Mouse (Mus musculus): ENCODE data around the gene Bdnf. TPM values are rescaled to one million over a fixed set of nuclear protein-coding genes. Genes with fewer than 3 reads are reported as not detected.

Bdnf gene
- total RNA-seq, 2 experiments from 2014 or later, result 0.47 to 0.67 TPM

DNA sequence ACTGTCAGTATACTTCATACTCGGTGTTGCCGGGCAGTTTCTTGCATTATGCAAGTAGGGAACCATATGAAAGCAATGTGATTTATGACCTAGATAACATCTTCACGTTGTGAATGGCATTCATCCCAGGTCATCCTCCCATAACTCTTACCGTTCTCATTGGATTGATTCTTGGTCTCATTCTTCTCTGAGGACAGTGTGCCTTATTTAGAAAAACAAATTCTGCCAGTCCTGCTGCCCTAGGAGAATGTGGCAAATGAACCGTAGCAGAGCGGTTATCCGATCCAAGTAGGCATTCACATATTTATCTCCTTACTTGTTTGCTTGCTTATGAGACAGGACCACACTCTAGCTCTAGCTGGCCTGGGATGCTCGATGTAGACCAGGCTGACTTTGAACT lies 32.0 kb downstream of the Bdnf start:
- no peak for DNase-seq

DNA sequence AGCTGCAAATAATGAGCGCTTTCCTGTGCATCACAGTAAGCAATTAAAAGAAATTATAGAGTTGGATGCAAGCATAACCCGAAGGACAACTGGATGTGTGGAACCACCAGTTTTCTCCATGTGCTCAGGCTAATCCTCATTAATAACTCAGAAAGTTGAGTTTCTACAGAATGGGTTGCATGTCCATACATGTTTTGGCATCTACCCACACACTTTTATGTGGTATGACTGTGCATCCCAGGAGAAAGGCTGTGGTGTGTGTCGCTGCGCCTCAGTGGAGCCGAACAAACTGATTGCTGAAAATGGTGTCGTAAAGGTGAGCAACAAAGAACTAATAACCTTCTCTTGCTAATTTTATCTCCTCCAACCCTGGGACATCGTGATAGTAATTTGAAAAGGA lies 34.8 kb downstream of the Bdnf start:
- DNase-seq, result no peak

DNA sequence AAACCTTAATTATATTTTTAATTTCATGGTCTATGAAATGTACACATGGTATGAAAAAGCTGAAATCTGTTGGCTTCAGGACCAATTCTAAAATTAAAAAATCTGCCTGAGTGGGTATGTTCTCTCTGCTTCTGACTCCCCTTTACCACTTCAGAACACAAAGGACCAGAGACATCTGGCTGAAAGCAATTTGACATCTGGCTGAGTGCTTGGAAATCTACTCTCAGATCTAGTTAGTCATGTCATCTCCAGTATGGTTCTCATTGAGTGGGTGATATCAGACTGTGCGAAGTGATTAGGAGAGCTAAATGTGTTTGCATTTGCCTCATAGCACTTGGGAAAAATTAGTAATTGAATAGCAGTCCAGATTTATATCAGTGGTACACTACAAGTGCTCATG lies 36.5 kb downstream of the Bdnf start:
- no peak for DNase-seq

DNA sequence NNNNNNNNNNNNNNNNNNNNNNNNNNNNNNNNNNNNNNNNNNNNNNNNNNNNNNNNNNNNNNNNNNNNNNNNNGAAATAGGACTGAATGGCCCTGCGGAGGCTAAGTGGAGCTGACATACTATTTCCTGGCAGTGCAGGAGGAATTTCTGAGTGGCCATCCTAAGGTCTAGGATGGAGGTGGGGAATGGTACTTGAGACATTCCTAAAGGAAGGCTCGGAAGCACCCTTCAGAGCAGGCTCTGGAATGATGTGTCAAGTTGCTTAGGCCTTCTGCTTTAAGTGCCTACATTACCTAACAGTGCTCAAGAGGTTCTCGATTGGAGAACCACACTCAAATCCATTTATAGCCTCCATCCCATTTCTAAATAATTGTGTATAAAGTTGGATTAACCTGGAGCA lies 50.8 kb downstream of the Bdnf start:
- DNase-seq, result no peak

DNA sequence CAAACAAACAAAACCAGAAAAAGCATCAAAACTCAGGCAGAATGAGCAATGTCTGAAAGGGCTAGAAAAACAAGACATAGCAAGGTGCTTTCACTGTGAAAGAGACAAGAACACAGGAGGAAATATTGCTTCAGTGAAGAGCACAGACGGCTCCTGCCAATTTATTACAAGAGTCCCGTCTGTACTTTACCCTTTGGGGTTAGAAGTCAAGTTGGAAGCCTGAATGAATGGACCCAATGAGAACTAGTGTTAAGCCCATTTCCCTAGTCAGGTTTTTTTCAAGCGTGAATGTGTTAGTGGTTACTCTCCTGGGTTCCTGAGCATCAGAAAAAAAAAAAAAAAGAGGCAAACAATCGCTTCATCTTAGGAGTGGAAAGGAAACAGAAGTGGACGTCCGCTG lies 51.3 kb downstream of the Bdnf start:
- DNase-seq, result no peak

DNA sequence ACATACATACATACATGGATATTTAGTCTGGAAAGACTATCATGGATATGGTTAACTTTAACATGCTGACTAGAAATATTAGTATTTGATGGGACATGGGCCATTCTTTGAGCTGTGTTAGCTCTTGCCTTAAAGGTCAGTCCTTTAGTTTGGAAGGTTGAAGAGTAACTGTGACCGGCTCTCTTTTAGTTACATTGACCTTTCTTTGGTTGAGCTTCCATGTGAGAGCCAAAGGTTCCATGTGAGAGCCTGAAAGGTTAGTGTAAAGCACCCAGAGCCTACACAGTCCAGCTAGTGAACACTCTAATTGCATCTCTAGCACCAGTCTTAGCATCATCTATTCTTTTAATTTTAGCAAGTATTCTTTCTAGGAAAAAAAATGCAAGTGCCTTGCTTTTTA lies 54.7 kb downstream of the Bdnf start:
- DNase-seq, result no peak

DNA sequence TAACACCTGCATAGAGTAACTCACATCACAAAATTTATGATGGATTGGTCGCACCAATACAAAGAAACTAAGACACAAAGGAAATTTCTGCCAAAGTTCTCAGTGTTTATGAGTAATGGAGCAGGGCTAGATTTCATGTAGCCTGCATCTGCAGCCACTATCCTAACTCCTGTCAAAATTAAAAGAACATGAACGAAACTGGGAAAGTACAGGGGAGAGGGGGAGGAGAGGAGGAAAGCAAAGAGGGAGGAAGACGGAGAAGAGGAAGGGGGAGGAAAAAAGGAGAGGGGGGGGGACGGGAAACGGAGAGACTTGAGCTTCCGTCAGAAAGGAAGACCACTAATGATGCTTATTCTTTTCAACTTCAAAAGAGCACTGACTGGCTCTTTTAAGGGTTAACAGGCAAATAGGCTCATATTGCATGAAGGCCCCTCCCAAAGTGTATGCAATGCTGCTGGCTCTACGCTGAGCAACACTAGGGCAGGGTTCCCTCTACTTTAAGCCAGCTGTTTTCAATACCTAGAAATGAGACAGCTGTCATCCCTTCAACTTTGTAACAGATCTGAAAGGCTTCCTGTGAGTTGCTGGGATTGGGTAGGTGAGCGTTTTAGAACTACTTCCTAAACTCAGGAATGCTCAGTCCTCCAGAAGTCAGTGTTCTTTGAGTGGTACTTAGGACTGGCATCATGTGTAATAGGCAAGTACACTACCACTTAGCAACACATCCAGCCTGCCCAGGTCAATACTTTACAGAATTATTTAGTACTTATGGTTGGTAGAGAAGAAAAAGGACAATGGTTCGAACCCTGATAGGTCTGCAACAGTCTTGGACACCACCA lies 58.9 kb downstream of the Bdnf start:
- DNase-seq, result no peak

DNA sequence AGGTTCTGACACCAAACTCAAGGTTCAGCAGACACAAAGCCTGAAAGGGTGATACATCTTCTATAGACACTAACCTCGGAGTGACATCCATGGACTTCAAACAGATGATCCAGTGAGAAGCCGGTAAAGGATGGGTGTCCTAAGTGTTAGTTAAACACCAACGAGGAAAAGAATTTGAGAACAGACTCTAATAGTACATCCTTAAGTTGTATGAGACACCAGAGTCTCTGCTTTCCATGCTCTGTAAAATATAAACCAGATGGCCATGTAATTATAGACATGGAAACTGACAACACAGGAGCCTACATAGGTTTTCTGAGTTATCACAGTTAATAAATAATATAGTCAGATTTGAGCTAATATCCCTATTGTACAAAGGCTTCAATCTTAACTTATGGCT lies 59.7 kb downstream of the Bdnf start:
- no peak for DNase-seq

DNA sequence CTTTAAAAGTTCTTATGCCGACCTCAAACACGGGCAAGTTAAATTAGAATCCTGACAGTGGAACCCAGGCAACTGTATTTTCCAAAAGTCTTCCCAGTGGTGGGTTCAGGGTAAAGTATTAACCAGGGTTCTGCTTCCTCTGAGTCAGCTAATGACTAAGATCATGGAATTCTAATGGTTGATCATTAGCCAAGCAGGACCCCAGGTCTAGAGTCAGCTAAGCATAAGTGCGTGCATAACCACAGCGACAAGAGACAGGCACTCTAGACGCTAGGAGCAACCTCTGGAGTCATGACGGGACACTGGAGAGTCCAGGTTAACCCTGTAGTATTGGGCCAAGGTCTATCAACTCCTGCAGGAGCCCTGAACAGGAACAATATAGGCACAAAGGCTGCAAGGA lies 60.2 kb downstream of the Bdnf start:
- no peak for DNase-seq

DNA sequence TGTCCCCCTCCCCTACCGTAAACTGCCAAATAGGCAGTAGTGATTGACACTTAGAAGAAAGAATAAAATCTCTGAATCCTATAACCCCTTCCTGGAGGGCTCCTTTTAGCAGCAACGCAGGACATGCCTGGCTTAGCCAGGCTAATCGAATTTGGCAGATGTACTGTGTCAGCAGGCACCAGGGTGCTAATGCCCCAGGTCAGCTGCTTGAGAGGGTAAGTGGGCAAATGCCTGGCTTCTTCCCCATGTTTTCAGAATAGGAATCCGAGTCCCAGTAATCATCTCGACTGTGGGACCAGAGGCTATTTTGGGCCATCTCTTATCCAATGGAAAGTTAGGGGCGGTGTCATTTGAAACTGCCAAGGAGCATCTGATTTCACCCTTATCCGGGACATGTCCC lies 60.8 kb downstream of the Bdnf start:
- no peak for DNase-seq

DNA sequence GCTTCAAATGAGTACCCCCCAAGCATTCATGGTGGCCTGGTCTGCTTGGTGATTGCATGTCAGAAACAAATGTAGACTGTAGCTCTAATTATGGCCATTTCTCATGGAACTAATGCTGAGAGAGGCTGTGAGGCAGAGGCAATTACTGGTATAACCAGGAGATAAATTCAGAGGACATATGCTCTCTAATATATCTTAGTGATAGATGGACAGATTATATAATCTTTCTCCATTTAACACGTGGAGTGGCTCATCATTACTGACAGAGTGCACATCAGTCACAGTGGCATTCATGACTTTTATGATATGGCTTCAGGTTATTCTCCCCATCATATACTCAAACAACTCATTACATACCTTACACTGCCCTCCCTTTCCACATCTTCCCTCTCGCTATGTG lies 61.8 kb downstream of the Bdnf start:
- no peak for DNase-seq

DNA sequence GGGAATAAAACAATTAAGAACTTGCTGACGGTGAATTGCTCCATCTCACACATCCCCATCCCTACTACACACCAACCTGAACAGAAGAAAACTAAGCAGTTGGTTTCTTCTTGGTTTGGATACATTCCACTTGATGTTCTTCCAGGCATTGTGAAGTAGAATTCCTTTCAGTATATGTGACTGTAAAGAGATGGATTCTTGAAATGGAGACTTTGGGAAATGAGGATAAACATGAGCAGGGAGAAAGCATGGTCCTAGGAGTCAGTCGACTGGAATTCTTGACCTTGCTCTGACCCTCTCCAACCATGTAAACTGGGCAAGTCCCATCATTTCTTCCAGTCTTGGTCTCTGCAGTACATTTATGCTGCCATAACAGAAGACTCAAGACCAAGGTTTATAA lies 63.8 kb downstream of the Bdnf start:
- DNase-seq, result no peak

DNA sequence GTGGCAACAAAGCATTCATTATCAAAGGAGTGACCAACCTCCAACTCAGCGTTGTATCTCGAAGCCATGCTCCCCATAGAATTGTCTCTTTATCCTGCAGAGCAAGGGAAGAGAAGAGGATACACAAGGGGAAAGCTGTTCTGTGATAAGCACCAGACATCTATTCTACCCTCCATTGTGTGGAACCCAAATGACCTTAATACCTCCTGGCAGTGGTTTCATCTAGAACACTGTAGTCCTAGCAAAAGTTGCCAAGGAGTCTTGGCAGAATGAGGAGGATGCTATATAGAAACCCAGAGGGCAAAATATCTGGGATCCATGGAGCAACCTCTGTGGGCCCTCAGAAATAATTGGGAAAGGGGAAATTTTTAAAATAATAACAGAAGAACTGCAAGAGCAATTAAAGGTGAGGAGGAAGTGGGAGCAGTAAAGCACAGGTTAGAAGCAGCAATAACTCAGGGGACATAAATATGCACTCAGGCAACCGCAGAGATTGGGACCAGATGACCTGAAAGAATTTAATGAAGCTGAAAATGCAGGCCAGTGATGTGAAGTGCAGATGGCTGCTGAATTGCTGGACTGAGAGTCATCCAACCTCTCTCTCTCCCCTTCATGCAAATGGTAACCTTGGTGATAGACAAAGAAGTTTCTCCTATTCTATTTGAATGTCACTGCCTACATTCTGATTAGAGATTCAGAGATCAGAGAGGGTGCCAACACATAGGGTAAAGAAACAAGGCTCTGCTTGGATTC lies 68.9 kb downstream of the Bdnf start:
- DNase-seq, result no peak

DNA sequence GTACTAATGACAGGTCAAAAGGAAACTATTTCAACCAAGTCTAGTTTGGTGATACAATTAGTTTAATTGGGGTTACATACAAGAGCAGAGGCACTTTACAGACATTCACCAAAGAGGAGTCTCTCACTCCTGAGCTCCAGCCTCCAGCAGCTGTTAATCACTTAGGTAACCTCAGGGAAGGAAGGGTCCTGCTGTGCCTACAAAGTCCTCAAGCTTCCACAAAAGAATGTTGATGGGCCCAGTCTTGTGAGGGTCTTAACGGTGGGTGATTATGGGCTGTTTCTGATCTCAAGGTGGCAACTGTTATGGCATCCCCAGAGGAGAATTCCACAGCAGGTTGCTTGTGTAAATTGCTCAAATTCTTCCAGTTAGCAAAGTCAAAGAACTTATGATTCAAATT lies 71.7 kb downstream of the Bdnf start:
- no peak for DNase-seq

DNA sequence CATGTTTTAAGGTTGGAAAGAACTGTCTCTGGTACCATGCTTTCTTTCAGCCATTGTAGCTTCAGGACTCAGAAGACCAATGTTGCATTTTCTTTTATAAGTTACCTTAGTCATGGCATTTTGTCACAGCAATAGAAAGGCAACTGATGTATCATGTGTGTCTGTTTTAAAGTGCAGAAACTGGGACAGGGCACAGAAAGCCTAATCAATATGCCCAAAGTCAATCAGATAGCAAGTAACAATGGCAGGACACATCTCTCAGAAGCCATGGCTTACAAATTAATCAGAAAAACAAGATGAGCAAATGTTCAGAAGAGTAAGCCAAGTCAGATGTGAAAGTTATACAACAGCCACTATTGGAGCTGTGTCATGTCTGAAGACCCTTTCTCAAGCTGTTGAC lies 73.9 kb downstream of the Bdnf start:
- no peak for DNase-seq

DNA sequence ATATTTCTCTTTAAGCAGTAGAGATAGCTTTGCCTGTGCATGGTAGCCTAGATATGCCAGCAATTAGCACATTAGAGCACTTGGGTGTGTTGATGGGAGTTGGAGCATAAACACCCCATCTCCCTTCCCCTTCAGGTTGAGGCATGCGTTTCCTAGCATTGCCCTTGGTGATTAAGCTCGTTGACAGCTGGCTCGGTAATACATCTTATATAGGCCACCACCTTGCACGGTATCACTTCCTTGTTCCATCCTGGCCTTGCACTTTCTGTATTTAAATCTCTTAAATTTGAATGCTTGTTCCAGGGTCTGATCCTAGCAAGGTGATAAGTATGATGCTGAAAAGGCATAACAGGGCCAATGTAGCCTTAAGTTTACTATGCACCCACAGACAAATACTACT lies 74.3 kb downstream of the Bdnf start:
- DNase-seq, result no peak

DNA sequence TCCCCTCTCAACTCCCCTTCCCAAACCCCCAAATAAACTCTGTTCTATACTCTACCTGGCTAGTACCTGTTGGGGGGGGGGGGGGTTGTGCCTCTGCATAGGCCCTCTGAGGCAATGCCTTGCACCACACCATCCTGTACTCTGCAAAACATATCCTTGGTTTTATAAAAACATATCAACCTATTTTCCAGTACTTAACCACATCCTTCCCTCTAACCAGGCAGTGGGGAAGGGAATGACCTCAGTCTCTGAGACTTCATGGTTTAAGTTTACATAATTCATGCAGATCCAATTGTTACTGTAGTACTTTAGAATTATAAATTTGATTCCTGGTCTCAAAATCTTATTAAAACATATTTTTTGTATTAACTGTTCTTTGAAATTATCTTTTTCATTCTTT lies 75.5 kb downstream of the Bdnf start:
- DNase-seq, result no peak

DNA sequence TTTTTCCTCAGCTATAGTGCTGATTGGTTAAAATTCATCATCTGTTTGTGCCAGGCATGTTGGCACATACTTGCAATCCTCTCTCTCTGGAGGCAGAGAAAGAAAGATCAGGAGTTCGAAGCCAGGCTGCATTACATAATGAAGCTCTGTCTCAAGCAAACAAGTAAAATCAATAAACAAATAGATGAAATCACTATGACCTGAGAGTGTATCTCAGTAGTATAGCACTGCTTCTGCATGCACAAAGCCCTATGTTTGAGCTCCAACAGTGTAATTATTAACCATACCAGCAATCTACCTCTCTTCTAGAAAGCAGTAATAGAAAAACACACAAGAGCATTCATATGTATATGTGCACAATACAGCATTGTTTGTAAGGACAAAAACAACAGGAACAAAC lies 76.0 kb downstream of the Bdnf start:
- DNase-seq, result no peak

DNA sequence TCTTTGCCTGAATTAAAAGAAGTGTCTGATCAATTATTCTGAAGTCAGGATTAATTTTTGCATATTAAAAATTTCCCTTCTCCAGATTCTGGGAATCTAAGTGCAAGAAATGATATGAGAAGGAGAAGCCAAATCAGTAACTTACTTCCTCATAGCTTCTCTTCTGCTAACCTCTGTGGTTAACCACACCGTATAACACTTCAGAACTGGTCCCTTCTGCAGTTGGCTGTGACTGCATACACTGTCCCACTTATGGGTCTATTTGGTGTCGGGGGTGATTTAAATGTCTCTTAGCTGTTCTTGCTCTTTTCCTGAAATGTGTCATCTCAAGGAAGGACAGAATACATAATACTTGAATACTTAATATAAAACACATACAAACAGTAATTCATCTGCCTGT lies 81.8 kb downstream of the Bdnf start:
- no peak for DNase-seq

DNA sequence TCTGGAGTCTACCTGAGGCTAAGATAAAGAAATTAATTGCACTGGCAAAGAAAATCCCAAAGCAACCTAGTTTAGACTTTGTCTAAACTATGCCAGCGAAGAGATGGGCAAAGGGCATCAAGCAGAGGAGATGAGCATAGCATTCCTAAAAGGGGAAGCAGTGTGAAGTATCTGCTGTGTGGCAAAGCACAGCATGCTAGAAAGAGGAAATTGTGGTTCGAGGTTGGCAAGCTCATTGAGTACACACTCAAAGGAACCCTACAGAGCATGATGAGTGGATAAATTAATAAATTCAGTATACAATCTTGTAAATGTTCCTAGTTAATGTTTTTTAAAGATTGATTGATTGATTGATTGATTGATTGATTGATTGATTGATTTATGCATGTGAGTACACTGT lies 92.3 kb downstream of the Bdnf start:
- no peak for DNase-seq

DNA sequence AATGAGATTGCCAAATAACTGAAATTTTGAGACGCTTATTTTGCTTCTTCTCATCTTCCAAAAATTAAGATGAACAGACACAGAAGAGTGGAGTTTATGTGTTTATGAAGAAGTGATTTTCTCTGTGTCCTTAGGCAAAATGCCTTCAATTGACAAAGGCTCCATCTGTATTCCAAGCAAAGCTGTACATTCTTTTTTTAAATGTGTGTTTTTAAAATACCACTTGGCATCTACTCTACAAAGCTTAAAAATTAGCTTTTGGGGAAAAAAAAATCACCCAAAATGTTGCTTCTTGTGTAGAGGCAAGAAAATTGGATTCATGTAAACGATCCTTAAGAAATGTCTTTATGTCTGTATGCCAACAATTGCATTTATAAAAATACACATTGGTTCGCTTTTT lies 94.3 kb downstream of the Bdnf start:
- DNase-seq, result no peak

DNA sequence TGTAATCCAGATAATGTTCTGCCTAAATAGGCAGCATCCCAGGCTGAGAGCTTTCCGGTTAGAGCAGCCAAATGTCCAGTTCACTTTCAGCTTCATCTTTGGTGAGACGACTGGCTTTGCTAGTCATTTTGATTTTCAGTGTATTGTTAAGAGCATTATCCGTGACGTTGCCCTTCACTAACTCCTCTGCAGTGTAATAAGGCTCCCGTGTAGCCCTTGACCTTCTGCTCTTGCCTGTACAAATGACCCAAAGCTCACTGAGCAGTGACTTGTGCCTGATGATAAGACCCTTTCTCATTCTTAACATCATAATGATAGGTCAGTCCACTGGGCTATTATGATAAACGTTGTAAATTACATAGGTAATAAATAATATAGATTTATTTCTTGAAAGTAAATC lies 101.9 kb downstream of the Bdnf start:
- no peak for DNase-seq
